Mouse (Mus musculus): ENCODE data around the gene Hecw2. TPM values are rescaled to one million over a fixed set of nuclear protein-coding genes. Genes with fewer than 3 reads are reported as not detected.
A peak's percentile ranks its signal among the peaks of the same experiment; 100 is the strongest.

Gene Hecw2
- polyA plus RNA-seq, 1 experiment = 6.6 TPM

GRCm38 (mm10) chr1:53843051-53843450 is 351.9 kb downstream of the Hecw2 start:
- 71% methylated on average over 3 of the region's 3 CpGs for WGBS
- peaks cover 6% of the 10 kb centered on the region; the same call in 1 of the 2 replicates for H3K4me1 ChIP-seq (ENCODE audit: control insufficient read depth, insufficient read depth, low read length)
- no peak for DNase-seq
- H3K36me3 ChIP-seq (ENCODE audit: control insufficient read depth, insufficient read depth, low read length) = no peaks in the 10 kb centered on the region
- no peak overlapping the region for H3K27ac ChIP-seq (ENCODE audit: insufficient read depth, low read depth, low read length)
- H3K4me3 ChIP-seq (ENCODE audit: insufficient read depth, low read depth, low read length) = no peak overlapping the region
- TF ChIP-seq CTCF (conservative IDR thresholded peaks at IDR 0.05; ENCODE audit: insufficient read depth, insufficient read length, low read depth, low read length) = no peak
- TF ChIP-seq POLR2A (IDR thresholded peaks at IDR 0.05; ENCODE audit: low read depth, low read length) = no peak
- no peaks in the 10 kb centered on the region for H3K27me3 ChIP-seq (replicated peaks; ENCODE audit: control insufficient read depth, insufficient read depth, low read length)

GRCm38 (mm10) chr1:53841080-53841479 is 353.9 kb downstream of the Hecw2 start:
- Histone ChIP-seq H3K27ac (ENCODE audit: insufficient read depth, low read depth, low read length) (0 out of 2 replicates have a peak overlapping the region, but pooled peaks have one; percentile 46), H3K4me1 (ENCODE audit: control insufficient read depth, insufficient read depth, low read length) (peaks cover 3% of the 10 kb centered on the region; the same call in 1 of the 2 replicates), H3K36me3 (ENCODE audit: control insufficient read depth, insufficient read depth, low read length) (no peaks in the 10 kb centered on the region), H3K4me3 (ENCODE audit: insufficient read depth, low read depth, low read length) (peak overlapping the region; percentile 31; the same call in 1 of the 2 replicates), H3K27me3 (replicated peaks; ENCODE audit: control insufficient read depth, insufficient read depth, low read length) (no peaks in the 10 kb centered on the region)
- 57% methylated on average over 4 of the region's 4 CpGs for WGBS
- TF ChIP-seq POLR2A (IDR thresholded peaks at IDR 0.05; ENCODE audit: low read depth, low read length) = no peak
- TF ChIP-seq CTCF (conservative IDR thresholded peaks at IDR 0.05; ENCODE audit: insufficient read depth, insufficient read length, low read depth, low read length) = no peak
- DNase-seq = peak; percentile 43

GRCm38 (mm10) chr1:53839392-53839791 is 355.6 kb downstream of the Hecw2 start:
- Histone ChIP-seq H3K27me3 (replicated peaks; ENCODE audit: control insufficient read depth, insufficient read depth, low read length) (no peaks in the 10 kb centered on the region), H3K36me3 (ENCODE audit: control insufficient read depth, insufficient read depth, low read length) (no peaks in the 10 kb centered on the region), H3K27ac (ENCODE audit: insufficient read depth, low read depth, low read length) (no peak overlapping the region; the same call in 1 of the 2 replicates), H3K4me3 (ENCODE audit: insufficient read depth, low read depth, low read length) (no peak overlapping the region), H3K4me1 (ENCODE audit: control insufficient read depth, insufficient read depth, low read length) (no peaks in the 10 kb centered on the region)
- no peak for DNase-seq
- 77% methylated on average over 2 of the region's 2 CpGs for WGBS
- no peak for TF ChIP-seq CTCF (conservative IDR thresholded peaks at IDR 0.05; ENCODE audit: insufficient read depth, insufficient read length, low read depth, low read length)
- no peak for TF ChIP-seq POLR2A (IDR thresholded peaks at IDR 0.05; ENCODE audit: low read depth, low read length)

GRCm38 (mm10) chr1:53838182-53838859 is 356.6 kb downstream of the Hecw2 start:
- no peak for DNase-seq
- Histone ChIP-seq H3K4me1 (ENCODE audit: control insufficient read depth, insufficient read depth, low read length) (no peaks in the 10 kb centered on the region), H3K4me3 (ENCODE audit: insufficient read depth, low read depth, low read length) (no peak overlapping the region), H3K27me3 (replicated peaks; ENCODE audit: control insufficient read depth, insufficient read depth, low read length) (no peaks in the 10 kb centered on the region), H3K36me3 (ENCODE audit: control insufficient read depth, insufficient read depth, low read length) (no peaks in the 10 kb centered on the region), H3K27ac (ENCODE audit: insufficient read depth, low read depth, low read length) (no peak overlapping the region)
- 91% methylated on average over 8 of the region's 8 CpGs for WGBS
- TF ChIP-seq POLR2A (IDR thresholded peaks at IDR 0.05; ENCODE audit: low read depth, low read length) (no peak), CTCF (conservative IDR thresholded peaks at IDR 0.05; ENCODE audit: insufficient read depth, insufficient read length, low read depth, low read length) (no peak)

GRCm38 (mm10) chr1:53830286-53830685 is 364.7 kb downstream of the Hecw2 start:
- no peak for TF ChIP-seq POLR2A (IDR thresholded peaks at IDR 0.05; ENCODE audit: low read depth, low read length)
- H3K4me3 ChIP-seq (ENCODE audit: insufficient read depth, low read depth, low read length) = no peak overlapping the region
- no peaks in the 10 kb centered on the region; the same call in 1 of the 2 replicates for H3K36me3 ChIP-seq (ENCODE audit: control insufficient read depth, insufficient read depth, low read length)
- no peak for DNase-seq
- no peaks in the 10 kb centered on the region for H3K4me1 ChIP-seq (ENCODE audit: control insufficient read depth, insufficient read depth, low read length)
- no peak overlapping the region for H3K27ac ChIP-seq (ENCODE audit: insufficient read depth, low read depth, low read length)
- WGBS = 78% methylated on average over 5 of the region's 5 CpGs
- H3K27me3 ChIP-seq (replicated peaks; ENCODE audit: control insufficient read depth, insufficient read depth, low read length) = no peaks in the 10 kb centered on the region

- TF ChIP-seq CTCF (conservative IDR thresholded peaks at IDR 0.05; ENCODE audit: insufficient read depth, insufficient read length, low read depth, low read length) = no peak
- no peak for TF ChIP-seq POLR2A (IDR thresholded peaks at IDR 0.05; ENCODE audit: low read depth, low read length)
- Histone ChIP-seq H3K27me3 (replicated peaks; ENCODE audit: control insufficient read depth, insufficient read depth, low read length) (no peaks in the 10 kb centered on the region), H3K36me3 (ENCODE audit: control insufficient read depth, insufficient read depth, low read length) (no peaks in the 10 kb centered on the region; the same call in 1 of the 2 replicates), H3K4me1 (ENCODE audit: control insufficient read depth, insufficient read depth, low read length) (0 out of 2 replicates have a peak, but pooled peaks cover 2% of the 10 kb centered on the region), H3K27ac (ENCODE audit: insufficient read depth, low read depth, low read length) (no peak overlapping the region), H3K4me3 (ENCODE audit: insufficient read depth, low read depth, low read length) (no peak overlapping the region)
- WGBS = 85% methylated on average over 9 of the region's 9 CpGs
- DNase-seq = no peak
Measured at GRCm38 (mm10) chr1:53829089-53829488, 365.9 kb downstream of the Hecw2 start.

- 83% methylated on average over 9 of the region's 9 CpGs for WGBS
- no peak for DNase-seq
- no peak overlapping the region for H3K27ac ChIP-seq (ENCODE audit: insufficient read depth, low read depth, low read length)
- 0 out of 2 replicates have a peak, but pooled peaks cover 6% of the 10 kb centered on the region for H3K4me1 ChIP-seq (ENCODE audit: control insufficient read depth, insufficient read depth, low read length)
- no peak overlapping the region for H3K4me3 ChIP-seq (ENCODE audit: insufficient read depth, low read depth, low read length)
- no peaks in the 10 kb centered on the region for H3K27me3 ChIP-seq (replicated peaks; ENCODE audit: control insufficient read depth, insufficient read depth, low read length)
- TF ChIP-seq POLR2A (IDR thresholded peaks at IDR 0.05; ENCODE audit: low read depth, low read length) (no peak), CTCF (conservative IDR thresholded peaks at IDR 0.05; ENCODE audit: insufficient read depth, insufficient read length, low read depth, low read length) (no peak)
- H3K36me3 ChIP-seq (ENCODE audit: control insufficient read depth, insufficient read depth, low read length) = no peaks in the 10 kb centered on the region
Measured at GRCm38 (mm10) chr1:53824446-53825337, 370.3 kb downstream of the Hecw2 start.

Data from kidney, adult 2 months (tissue).